Mouse (Mus musculus): ENCODE results near the gene Sos1.

- TF ChIP-seq CTCF (IDR thresholded peaks at IDR 0.05; ENCODE audit: control insufficient read depth, insufficient read depth, insufficient read length) (no peak), USF1 (IDR thresholded peaks at IDR 0.05; ENCODE audit: low read depth) (no peak), FOSL1 (IDR thresholded peaks at IDR 0.05; ENCODE audit: insufficient read depth, low read length, poor library complexity, severe bottlenecking) (no peak)
Measured at GRCm38 (mm10) chr17:80522229-80522556, 41.9 kb upstream of the Sos1 start.
